8 mouse cellular contexts compared by ENCODE assay signal in genomic region chr15:3356073-3356766, GRCm38 (mm10). TPM values are rescaled to one million over a fixed set of nuclear protein-coding genes. Genes with fewer than 3 reads are reported as not detected.
DNase-seq lines count a peak whose midpoint lies in the region; ATAC-seq and TF ChIP-seq lines count a peak whose summit lies in the region.
"Had no signal": no experiment of that assay in that cellular context is flagged by ENCODE, and none has a peak within 500 bp of the region (broad histone marks: within the 10 kb centered on the region; RNA-seq: fewer than 3 reads in every experiment).

No protein-coding gene starts in this region.

- H3K4me1 ChIP-seq in forebrain, embryonic 15.5 days: no peaks in the 10 kb centered on the region
- H3K4me1 ChIP-seq in liver, embryonic 16.5 days (ENCODE audit: control insufficient read depth, low read depth, low read length): no peaks in the 10 kb centered on the region

- H3K9ac ChIP-seq in forebrain, embryonic 15.5 days (replicated peaks): no peak overlapping the region
- no peak overlapping the region for H3K9ac ChIP-seq in liver, embryonic 16.5 days (ENCODE audit: low read depth, low read length)

- no peaks in the 10 kb centered on the region for H3K9me3 ChIP-seq in forebrain, embryonic 15.5 days
- no peaks in the 10 kb centered on the region for H3K9me3 ChIP-seq in liver, embryonic 16.5 days (replicated peaks; ENCODE audit: control insufficient read depth, low read length)

- no peak overlapping the region for H3K4me3 ChIP-seq in forebrain, embryonic 15.5 days
- no peak overlapping the region for H3K4me3 ChIP-seq in liver, embryonic 16.5 days (ENCODE audit: low read depth, low read length)

- CTCF ChIA-PET in Patski (lab: Charles Lee): interaction anchor here (0.7 to 5.6 kb wide), 18 partner anchors 10 to 574 kb away, joined by 3 to 26 read pairs (median 4); partner anchors contain the start of gene Ghr

- no peak overlapping the region for H3K27ac ChIP-seq in forebrain, embryonic 15.5 days (replicated peaks)
- H3K27ac ChIP-seq in liver, embryonic 16.5 days (ENCODE audit: low read length): no peak overlapping the region

- 50% methylated on average over 4 of the region's 4 CpGs for WGBS in forebrain, embryonic 15.5 days
- 36% methylated on average over 4 of the region's 4 CpGs for WGBS in liver, embryonic 16.5 days (ENCODE audit: insufficient replicate concordance)

- no peak for ATAC-seq in Patski
- peak; percentile 80 for ATAC-seq in forebrain, embryonic 15.5 days (replicated peaks)
- ATAC-seq in liver, embryonic 16.5 days (ENCODE audit: low read depth): no peak

- POLR2A ChIA-PET in Patski (lab: Charles Lee): interaction anchor here (0.6 kb wide), 1 partner anchor 232 kb away, joined by 3 read pairs; no protein-coding TSS in a partner anchor

- in situ Hi-C loops in Patski (cut with MboI; ENCODE audit: low pct_unique_long_range_greater_than_20kb): loop anchor here (5.0 to 10.0 kb wide), 2 partner anchors 226 to 369 kb away; partner anchors contain the start of gene Ghr

- no peaks in the 10 kb centered on the region for H3K36me3 ChIP-seq in forebrain, embryonic 15.5 days
- H3K36me3 ChIP-seq in liver, embryonic 16.5 days (ENCODE audit: control insufficient read depth, insufficient read depth): no peaks in the 10 kb centered on the region

- TF ChIP-seq CTCF in Patski (IDR thresholded peaks at IDR 0.05): peak; percentile 56

- peak; percentile 35 for DNase-seq in layer of hippocampus, adult 9-10 months (ENCODE audit: low spot score)
- no peak for DNase-seq in layer of hippocampus, postnatal 25 days (ENCODE audit: extremely low spot score in 1 of 2, low spot score in 1 of 2)
- no peak for DNase-seq in Patski (ENCODE audit: low read depth, low spot score)
- no peak for DNase-seq in yolk sac, embryonic 10.5 days (ENCODE audit: low spot score)
- no peak for DNase-seq in frontal cortex, postnatal 10 days (ENCODE audit: low spot score in 2 of 2)

- no peak overlapping the region; the same call in 1 of the 2 replicates for H3K4me2 ChIP-seq in forebrain, embryonic 15.5 days (replicated peaks)
- H3K4me2 ChIP-seq in liver, embryonic 16.5 days (ENCODE audit: low read depth, low read length): peak overlapping the region; percentile 26; the same call in 1 of the 2 replicates

- H3K27me3 ChIP-seq in Patski: no peaks in the 10 kb centered on the region
- H3K27me3 ChIP-seq in forebrain, embryonic 15.5 days: no peaks in the 10 kb centered on the region
- no peaks in the 10 kb centered on the region for H3K27me3 ChIP-seq in liver, embryonic 16.5 days (ENCODE audit: control insufficient read depth, insufficient read depth, low read depth, low read length)

RNA-seq across cellular contexts. Expression of gene Ccdc152, which starts 52.9 kb away (rescaled TPM):
- not detected for total RNA-seq in layer of hippocampus, postnatal 25 days (2021)
- polyA plus RNA-seq in Patski (2021): 0.10 TPM
- polyA plus RNA-seq in forebrain, embryonic 15.5 days (2015; fragmentation: Nextera tagmentation; extraction: Ambion mirVana): not detected in 2 replicates
- polyA plus RNA-seq in liver, embryonic 16.5 days (2015; fragmentation: Nextera tagmentation; extraction: Ambion mirVana): 0.98 and 1.2 TPM in 2 replicates
- total RNA-seq: left cerebral cortex, postnatal 14 days had no signal
